Comparison of ENCODE assay signal across 12 mouse cellular contexts in the genomic region with DNA sequence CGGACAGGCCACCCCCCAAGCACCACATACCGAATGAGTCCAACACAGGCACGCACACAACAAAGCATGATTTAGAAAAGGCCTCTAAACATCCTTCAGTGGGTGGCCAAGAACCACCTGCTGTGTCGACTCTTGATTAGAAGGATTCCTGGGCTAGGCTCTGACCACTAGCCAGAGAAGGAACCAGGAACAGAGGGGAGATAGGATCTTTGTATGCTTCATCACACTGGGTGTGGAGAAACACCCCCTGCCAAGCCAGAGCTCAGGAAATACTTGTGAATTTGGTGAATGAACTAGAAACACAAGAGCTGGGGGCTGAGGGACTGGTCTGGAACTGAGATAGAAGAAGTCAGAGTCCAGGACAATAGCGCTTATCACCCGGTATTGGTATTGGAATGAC. TPM values are rescaled to one million over a fixed set of nuclear protein-coding genes. Genes with fewer than 3 reads are reported as not detected.
DNase-seq lines count a peak whose midpoint lies in the region; ATAC-seq and TF ChIP-seq lines count a peak whose summit lies in the region.
"Had no signal": no experiment of that assay in that cellular context is flagged by ENCODE, and none has a peak within 500 bp of the region (broad histone marks: within the 10 kb centered on the region; RNA-seq: fewer than 3 reads in every experiment).

No protein-coding gene starts in this region.

- ATAC-seq in kidney, postnatal 0 days (replicated peaks; ENCODE audit: low FRiP score, low read depth) = no peak
- ATAC-seq in embryonic facial prominence, embryonic 12.5 days (ENCODE audit: insufficient number of reproducible peaks, insufficient read depth, low FRiP score, low TSS enrichment) = no peak
- ATAC-seq in intestine, embryonic 14.5 days (replicated peaks; ENCODE audit: low FRiP score, low TSS enrichment, low read depth) = no peak
- ATAC-seq in neural tube, embryonic 14.5 days (ENCODE audit: low read depth) = no peak

- no peaks in the 10 kb centered on the region for H3K27me3 ChIP-seq in kidney, postnatal 0 days (ENCODE audit: insufficient read depth, low read length)
- no peaks in the 10 kb centered on the region for H3K27me3 ChIP-seq in embryonic facial prominence, embryonic 12.5 days
- no peaks in the 10 kb centered on the region for H3K27me3 ChIP-seq in intestine, embryonic 14.5 days (replicated peaks; ENCODE audit: control insufficient read depth, insufficient read depth, low read length)
- no peaks in the 10 kb centered on the region for H3K27me3 ChIP-seq in neural tube, embryonic 14.5 days (ENCODE audit: control insufficient read depth, insufficient read depth, low read length)

- WGBS in kidney, postnatal 0 days = 13% methylated on average over 6 of the region's 6 CpGs
- WGBS in embryonic facial prominence, embryonic 12.5 days = 8% methylated on average over 6 of the region's 6 CpGs
- WGBS in intestine, embryonic 14.5 days = 8% methylated on average over 6 of the region's 6 CpGs
- WGBS in neural tube, embryonic 14.5 days = 7% methylated on average over 6 of the region's 6 CpGs

- peak; percentile 25 for DNase-seq in kidney, postnatal 0 days (ENCODE audit: low spot score)
- no peak for DNase-seq in kidney, adult 9 months
- DNase-seq in intestine, embryonic 14.5 days (ENCODE audit: low spot score) = no peak
- no peak for DNase-seq in frontal cortex, adult 2 months (ENCODE audit: extremely low spot score in 1 of 2, low spot score in 1 of 2)
- DNase-seq in left cerebral cortex, adult 8-10 months (ENCODE audit: low spot score in 2 of 2) = no peak
- no peak for DNase-seq in frontal cortex, postnatal 25 days (ENCODE audit: low spot score in 2 of 2)
- DNase-seq: cerebellum, adult 9-11 months; lung, adult 2 months; right cerebral cortex, adult 18-20 months had no signal

- no peak for TF ChIP-seq CTCF in kidney, postnatal 0 days (IDR thresholded peaks at IDR 0.05; ENCODE audit: low read depth)

- H3K4me3 ChIP-seq in kidney, postnatal 0 days (replicated peaks; ENCODE audit: low read depth, low read length) = peak overlapping the region; percentile 92
- peak overlapping the region; percentile 91 for H3K4me3 ChIP-seq in embryonic facial prominence, embryonic 12.5 days
- H3K4me3 ChIP-seq in intestine, embryonic 14.5 days (ENCODE audit: low read depth, low read length) = peak overlapping the region; percentile 73
- peak overlapping the region; percentile 82 for H3K4me3 ChIP-seq in neural tube, embryonic 14.5 days (ENCODE audit: low read depth, low read length)

- H3K27ac ChIP-seq in kidney, postnatal 0 days = peak overlapping the region; percentile 84; the same call in 1 of the 2 replicates
- H3K27ac ChIP-seq in embryonic facial prominence, embryonic 12.5 days = peak overlapping the region; percentile 97; the same call in 1 of the 2 replicates
- no peak overlapping the region; the same call in 1 of the 2 replicates for H3K27ac ChIP-seq in intestine, embryonic 14.5 days (ENCODE audit: low read depth)
- peak overlapping the region; percentile 67; the same call in 1 of the 2 replicates for H3K27ac ChIP-seq in neural tube, embryonic 14.5 days (ENCODE audit: low read depth, low read length)

- no peaks in the 10 kb centered on the region for H3K9me3 ChIP-seq in kidney, postnatal 0 days (replicated peaks; ENCODE audit: low read length)
- H3K9me3 ChIP-seq in embryonic facial prominence, embryonic 12.5 days = no peaks in the 10 kb centered on the region
- no peaks in the 10 kb centered on the region for H3K9me3 ChIP-seq in intestine, embryonic 14.5 days (ENCODE audit: control insufficient read depth, low read length)
- no peaks in the 10 kb centered on the region for H3K9me3 ChIP-seq in neural tube, embryonic 14.5 days (ENCODE audit: control insufficient read depth, low read length)

- H3K9ac ChIP-seq in kidney, postnatal 0 days (ENCODE audit: low read depth, low read length) = peak overlapping the region; percentile 93; the same call in 1 of the 2 replicates
- H3K9ac ChIP-seq in embryonic facial prominence, embryonic 12.5 days = peak overlapping the region; percentile 97
- peak overlapping the region; percentile 89 for H3K9ac ChIP-seq in intestine, embryonic 14.5 days (ENCODE audit: low read length)
- H3K9ac ChIP-seq in neural tube, embryonic 14.5 days (replicated peaks; ENCODE audit: low read depth, low read length) = peak overlapping the region; percentile 80; the same call in 1 of the 2 replicates

- H3K4me2 ChIP-seq in kidney, postnatal 0 days (ENCODE audit: low read length) = peak overlapping the region; percentile 89
- peak overlapping the region; percentile 86 for H3K4me2 ChIP-seq in embryonic facial prominence, embryonic 12.5 days (replicated peaks)
- peak overlapping the region; percentile 74 for H3K4me2 ChIP-seq in intestine, embryonic 14.5 days (ENCODE audit: low read length)
- H3K4me2 ChIP-seq in neural tube, embryonic 14.5 days (ENCODE audit: low read depth, low read length) = peak overlapping the region; percentile 88

- H3K36me3 ChIP-seq in kidney, postnatal 0 days (ENCODE audit: insufficient read depth, low read length) = peaks cover 12% of the 10 kb centered on the region; the same call in 1 of the 2 replicates
- peaks cover 24% of the 10 kb centered on the region for H3K36me3 ChIP-seq in embryonic facial prominence, embryonic 12.5 days
- H3K36me3 ChIP-seq in intestine, embryonic 14.5 days (ENCODE audit: control insufficient read depth, insufficient read depth, low read length) = peaks cover 27% of the 10 kb centered on the region
- no peaks in the 10 kb centered on the region for H3K36me3 ChIP-seq in neural tube, embryonic 14.5 days (ENCODE audit: control insufficient read depth, insufficient read depth, low read length)

- peaks cover 5% of the 10 kb centered on the region for H3K4me1 ChIP-seq in kidney, postnatal 0 days (replicated peaks; ENCODE audit: insufficient read depth, low read length)
- H3K4me1 ChIP-seq in embryonic facial prominence, embryonic 12.5 days = peaks cover 59% of the 10 kb centered on the region
- H3K4me1 ChIP-seq in intestine, embryonic 14.5 days (replicated peaks; ENCODE audit: control insufficient read depth, insufficient read depth, low read length) = peaks cover 35% of the 10 kb centered on the region
- H3K4me1 ChIP-seq in neural tube, embryonic 14.5 days (ENCODE audit: control insufficient read depth, insufficient read depth, low read length) = peaks cover 24% of the 10 kb centered on the region

RNA-seq across cellular contexts. Expression of gene Efna4, which starts 1.3 kb away (rescaled TPM):
- polyA plus RNA-seq in kidney, postnatal 0 days (2015; fragmentation: Nextera tagmentation; extraction: Ambion mirVana) = 24.4 and 25.4 TPM in 2 replicates
- 47.1 and 48.8 TPM in 2 replicates for polyA plus RNA-seq in embryonic facial prominence, embryonic 12.5 days (2016; fragmentation: Nextera tagmentation; extraction: Ambion mirVana)
- 20.6 and 22.2 TPM in 2 replicates for polyA plus RNA-seq in intestine, embryonic 14.5 days (2014; fragmentation: Nextera tagmentation; extraction: Ambion mirVana)
- polyA plus RNA-seq in neural tube, embryonic 14.5 days (2014; fragmentation: Nextera tagmentation; extraction: Ambion mirVana) = 4.3 and 6.1 TPM in 2 replicates
- polyA plus RNA-seq in frontal cortex, adult 2 months (2012; rRNA removed) = 0.76 and 1.2 TPM in 2 replicates
- under 1 TPM in 3 of 4 experiments, not detected in 1; 0.22 to 0.46 (median 0.30) TPM for total RNA-seq in left cerebral cortex, adult 8-10 months (2022)

RNA-seq across cellular contexts. Expression of gene Adam15, which starts 13.3 kb away (rescaled TPM):
- polyA plus RNA-seq in kidney, postnatal 0 days (2015; fragmentation: Nextera tagmentation; extraction: Ambion mirVana) = 85.4 and 90.7 TPM in 2 replicates
- 42.7 and 45.5 TPM in 2 replicates for polyA plus RNA-seq in embryonic facial prominence, embryonic 12.5 days (2016; fragmentation: Nextera tagmentation; extraction: Ambion mirVana)
- 30.4 and 31.0 TPM in 2 replicates for polyA plus RNA-seq in intestine, embryonic 14.5 days (2014; fragmentation: Nextera tagmentation; extraction: Ambion mirVana)
- polyA plus RNA-seq in neural tube, embryonic 14.5 days (2014; fragmentation: Nextera tagmentation; extraction: Ambion mirVana) = 37.6 and 48.3 TPM in 2 replicates
- polyA plus RNA-seq in frontal cortex, adult 2 months (2012; rRNA removed) = 148 and 157 TPM in 2 replicates
- 100 to 1,000 TPM; 104 to 122 (median 108) TPM for total RNA-seq in left cerebral cortex, adult 8-10 months (2022)

RNA-seq across cellular contexts. Expression of gene Efna3, which starts 13.8 kb away (rescaled TPM):
- 4.2 and 6.1 TPM in 2 replicates for polyA plus RNA-seq in kidney, postnatal 0 days (2015; fragmentation: Nextera tagmentation; extraction: Ambion mirVana)
- polyA plus RNA-seq in embryonic facial prominence, embryonic 12.5 days (2016; fragmentation: Nextera tagmentation; extraction: Ambion mirVana) = 12.8 and 15.8 TPM in 2 replicates
- 13.2 and 15.3 TPM in 2 replicates for polyA plus RNA-seq in intestine, embryonic 14.5 days (2014; fragmentation: Nextera tagmentation; extraction: Ambion mirVana)
- 85.7 and 96.9 TPM in 2 replicates for polyA plus RNA-seq in neural tube, embryonic 14.5 days (2014; fragmentation: Nextera tagmentation; extraction: Ambion mirVana)
- polyA plus RNA-seq in frontal cortex, adult 2 months (2012; rRNA removed) = 68.0 and 78.5 TPM in 2 replicates
- 10 to 100 TPM; 50.1 to 61.2 (median 55.3) TPM for total RNA-seq in left cerebral cortex, adult 8-10 months (2022)
- total RNA-seq: hematopoietic stem cell, adult 5-6 weeks had no signal

RNA-seq across cellular contexts. Expression of gene Dcst2, which starts 25.2 kb away (rescaled TPM):
- polyA plus RNA-seq in kidney, postnatal 0 days (2015; fragmentation: Nextera tagmentation; extraction: Ambion mirVana) = 0.57 and 0.62 TPM in 2 replicates
- 0.13 and 0.38 TPM in 2 replicates for polyA plus RNA-seq in embryonic facial prominence, embryonic 12.5 days (2016; fragmentation: Nextera tagmentation; extraction: Ambion mirVana)
- polyA plus RNA-seq in intestine, embryonic 14.5 days (2014; fragmentation: Nextera tagmentation; extraction: Ambion mirVana) = 0.35 and 0.40 TPM in 2 replicates
- polyA plus RNA-seq in neural tube, embryonic 14.5 days (2014; fragmentation: Nextera tagmentation; extraction: Ambion mirVana) = 0.19 and 0.25 TPM in 2 replicates
- 0.68 and 0.86 TPM in 2 replicates for polyA plus RNA-seq in frontal cortex, adult 2 months (2012; rRNA removed)
- under 1 TPM; 0.32 to 0.77 (median 0.42) TPM for total RNA-seq in left cerebral cortex, adult 8-10 months (2022)
- total RNA-seq: hematopoietic stem cell, adult 5-6 weeks had no signal

RNA-seq across cellular contexts. Expression of gene Dcst1, which starts 28.5 kb away (rescaled TPM):
- 6.2 TPM in 2 replicates for polyA plus RNA-seq in kidney, postnatal 0 days (2015; fragmentation: Nextera tagmentation; extraction: Ambion mirVana)
- 0.32 and 0.57 TPM in 2 replicates for polyA plus RNA-seq in embryonic facial prominence, embryonic 12.5 days (2016; fragmentation: Nextera tagmentation; extraction: Ambion mirVana)
- 0.15 and 0.34 TPM in 2 replicates for polyA plus RNA-seq in intestine, embryonic 14.5 days (2014; fragmentation: Nextera tagmentation; extraction: Ambion mirVana)
- polyA plus RNA-seq in neural tube, embryonic 14.5 days (2014; fragmentation: Nextera tagmentation; extraction: Ambion mirVana) = 1.1 and 1.4 TPM in 2 replicates
- polyA plus RNA-seq in frontal cortex, adult 2 months (2012; rRNA removed) = 0.08 TPM in 2 replicates
- total RNA-seq in left cerebral cortex, adult 8-10 months (2022) = under 1 TPM in 1 of 4 experiments, not detected in 3; 0.61 TPM
- total RNA-seq: hematopoietic stem cell, adult 5-6 weeks had no signal
- polyA plus RNA-seq: lung, adult 2 months had no signal
